Comparison of ENCODE assay signal across 8 mouse cellular contexts in genomic region chr2:152820369-152820768, GRCm38 (mm10). TPM values are rescaled to one million over a fixed set of nuclear protein-coding genes. Genes with fewer than 3 reads are reported as not detected.
DNase-seq lines count a peak whose midpoint lies in the region; ATAC-seq and TF ChIP-seq lines count a peak whose summit lies in the region.

No protein-coding gene starts in this region.

- no peak for TF ChIP-seq CTCF in Patski (IDR thresholded peaks at IDR 0.05)

- in situ Hi-C loops in Patski (cut with MboI; ENCODE audit: low pct_unique_long_range_greater_than_20kb): loop anchor here (5.0 kb wide), 1 partner anchor 78 kb away; no protein-coding TSS in a partner anchor

- CTCF ChIA-PET in Patski (lab: Charles Lee): interaction anchor here (1.0 to 2.5 kb wide), 3 partner anchors 9 to 14 kb away, joined by 3 to 11 read pairs (median 8); no protein-coding TSS in a partner anchor

- POLR2A ChIA-PET in Patski (lab: Charles Lee): interaction anchor here (0.6 to 1.2 kb wide), 3 partner anchors 10 to 111 kb away, joined by 3 to 4 read pairs (median 3); no protein-coding TSS in a partner anchor

- intact Hi-C loops in left cerebral cortex, postnatal 14 days (cut with DNase I): no loop called here

- H3K9me3 ChIP-seq in forebrain, embryonic 13.5 days (replicated peaks): no peaks in the 10 kb centered on the region
- H3K9me3 ChIP-seq in hindbrain, embryonic 12.5 days (replicated peaks): no peaks in the 10 kb centered on the region
- H3K9me3 ChIP-seq in midbrain, embryonic 14.5 days (ENCODE audit: control insufficient read depth, low read length): no peaks in the 10 kb centered on the region

- H3K4me2 ChIP-seq in forebrain, embryonic 13.5 days: no peak overlapping the region
- H3K4me2 ChIP-seq in hindbrain, embryonic 12.5 days (replicated peaks): no peak overlapping the region
- no peak overlapping the region for H3K4me2 ChIP-seq in midbrain, embryonic 14.5 days (ENCODE audit: low read length)

- H3K27ac ChIP-seq in forebrain, embryonic 13.5 days: peak overlapping the region; percentile 52
- H3K27ac ChIP-seq in hindbrain, embryonic 12.5 days: peak overlapping the region; percentile 60; the same call in 1 of the 2 replicates
- H3K27ac ChIP-seq in midbrain, embryonic 14.5 days (replicated peaks; ENCODE audit: low read depth, low read length): no peak overlapping the region

- DNase-seq in cerebellum, adult 8-10 months: peak; percentile 35
- no peak for DNase-seq in cerebellum, adult 9-10 months
- DNase-seq in Patski (ENCODE audit: low read depth, low spot score): no peak
- DNase-seq in left cerebral cortex, postnatal 14 days (ENCODE audit: low spot score in 2 of 2): peak; percentile 37 to 63
- DNase-seq in midbrain, embryonic 14.5 days: peak; percentile 26
- DNase-seq in c-Kit-positive CD71-positive TER-119-positive erythroid progenitor cells, embryonic 14.5 days (ENCODE audit: low spot score): no peak

- peak; percentile 32 for ATAC-seq in Patski
- no peak for ATAC-seq in forebrain, embryonic 13.5 days
- peak; percentile 56 for ATAC-seq in hindbrain, embryonic 12.5 days (ENCODE audit: low FRiP score)
- ATAC-seq in midbrain, embryonic 14.5 days (ENCODE audit: low FRiP score, low TSS enrichment): no peak

- no peak overlapping the region for H3K4me3 ChIP-seq in forebrain, embryonic 13.5 days
- H3K4me3 ChIP-seq in hindbrain, embryonic 12.5 days: no peak overlapping the region
- H3K4me3 ChIP-seq in midbrain, embryonic 14.5 days (replicated peaks; ENCODE audit: low read depth, low read length): no peak overlapping the region

- 10% methylated on average over 2 of the region's 2 CpGs for WGBS in forebrain, embryonic 13.5 days
- WGBS in hindbrain, embryonic 12.5 days: 19% methylated on average over 2 of the region's 2 CpGs
- 5% methylated on average over 2 of the region's 2 CpGs for WGBS in midbrain, embryonic 14.5 days

- peaks cover 71% of the 10 kb centered on the region for H3K4me1 ChIP-seq in forebrain, embryonic 13.5 days
- peaks cover 63% of the 10 kb centered on the region for H3K4me1 ChIP-seq in hindbrain, embryonic 12.5 days
- peaks cover 42% of the 10 kb centered on the region for H3K4me1 ChIP-seq in midbrain, embryonic 14.5 days (ENCODE audit: control insufficient read depth, insufficient read depth, low read length)

- peaks cover 24% of the 10 kb centered on the region for H3K36me3 ChIP-seq in forebrain, embryonic 13.5 days (ENCODE audit: poor library complexity, severe bottlenecking)
- peaks cover 24% of the 10 kb centered on the region for H3K36me3 ChIP-seq in hindbrain, embryonic 12.5 days
- H3K36me3 ChIP-seq in midbrain, embryonic 14.5 days (ENCODE audit: control insufficient read depth, insufficient read depth, low read length): peaks cover 21% of the 10 kb centered on the region

- H3K9ac ChIP-seq in forebrain, embryonic 13.5 days: no peak overlapping the region
- no peak overlapping the region for H3K9ac ChIP-seq in hindbrain, embryonic 12.5 days
- H3K9ac ChIP-seq in midbrain, embryonic 14.5 days (replicated peaks; ENCODE audit: low read length): no peak overlapping the region

- H3K27me3 ChIP-seq in Patski: no peaks in the 10 kb centered on the region
- H3K27me3 ChIP-seq in forebrain, embryonic 13.5 days: no peaks in the 10 kb centered on the region
- no peaks in the 10 kb centered on the region for H3K27me3 ChIP-seq in hindbrain, embryonic 12.5 days
- H3K27me3 ChIP-seq in midbrain, embryonic 14.5 days (ENCODE audit: control insufficient read depth, insufficient read depth, low read length): no peaks in the 10 kb centered on the region

RNA-seq across cellular contexts. Expression of gene Bcl2l1, which starts 11.2 kb away (rescaled TPM):
- 133 TPM for polyA plus RNA-seq in Patski (2021)
- 155 and 164 TPM in 2 replicates for polyA plus RNA-seq in forebrain, embryonic 13.5 days (2015; fragmentation: Nextera tagmentation; extraction: Ambion mirVana)
- polyA plus RNA-seq in hindbrain, embryonic 12.5 days (2016; fragmentation: Nextera tagmentation; extraction: Ambion mirVana): 155 and 166 TPM in 2 replicates
- total RNA-seq in left cerebral cortex, postnatal 14 days (2021): 100 to 1,000 TPM; 120 to 127 TPM
- 171 and 208 TPM in 2 replicates for polyA plus RNA-seq in midbrain, embryonic 14.5 days (2014; fragmentation: Nextera tagmentation; extraction: Ambion mirVana)

RNA-seq across cellular contexts. Expression of gene Tpx2, which starts 27.4 kb away (rescaled TPM):
- polyA plus RNA-seq in Patski (2021): 55.7 TPM
- 102 and 103 TPM in 2 replicates for polyA plus RNA-seq in forebrain, embryonic 13.5 days (2015; fragmentation: Nextera tagmentation; extraction: Ambion mirVana)
- 81.5 and 87.9 TPM in 2 replicates for polyA plus RNA-seq in hindbrain, embryonic 12.5 days (2016; fragmentation: Nextera tagmentation; extraction: Ambion mirVana)
- 1 to 10 TPM; 2.6 to 3.0 TPM for total RNA-seq in left cerebral cortex, postnatal 14 days (2021)
- 14.2 and 27.5 TPM in 2 replicates for polyA plus RNA-seq in midbrain, embryonic 14.5 days (2014; fragmentation: Nextera tagmentation; extraction: Ambion mirVana)

Comparison
In these comparisons a context has a peak if more than half of its experiments do, and no peak if none do; other contexts are left out.
1. DNase-seq: peak in cerebellum, adult 8-10 months (single experiment), left cerebral cortex, postnatal 14 days (2 of 2) and midbrain, embryonic 14.5 days (single experiment); none in cerebellum, adult 9-10 months (single experiment), Patski (single experiment) and c-Kit-positive CD71-positive TER-119-positive erythroid progenitor cells, embryonic 14.5 days (single experiment).
2. ATAC-seq: peak in Patski (single experiment) and hindbrain, embryonic 12.5 days (single experiment); none in forebrain, embryonic 13.5 days (single experiment) and midbrain, embryonic 14.5 days (single experiment).